Mouse (Mus musculus) heart, embryonic 10.5 days (tissue): ENCODE data around the gene Ggps1. TPM values are rescaled to one million over a fixed set of nuclear protein-coding genes. Genes with fewer than 3 reads are reported as not detected.
"Not testable (repeated sequence)": the region's sequence is repeated elsewhere in the genome, so short reads cannot be mapped to it uniquely, and the experiment has no call there.

Experiments
- DNase-seq: peaks from one replicate; pipeline ENCODE4 v3.0.0-alpha.2; 2017; ENCODE audit warnings: low spot score
- H3K27ac ChIP-seq: fragments of 300-500 bp; sonication (generic); 2 replicates; pipeline ENCODE4 v1.5.1; 2016; ENCODE audit warnings: mild to moderate bottlenecking
- H3K27me3 ChIP-seq: fragments of 300-500 bp; sonication (generic); 2 replicates; pipeline ENCODE4 v1.6.1; 2016; ENCODE audit warnings: mild to moderate bottlenecking; ENCODE audit not compliant: poor library complexity, insufficient read depth, severe bottlenecking
- H3K36me3 ChIP-seq: fragments of 300-500 bp; sonication (generic); 2 replicates; pipeline ENCODE4 v1.6.1; 2016; ENCODE audit warnings: mild to moderate bottlenecking, moderate library complexity
- H3K4me1 ChIP-seq: fragments of 300-500 bp; sonication (generic); 2 replicates; pipeline ENCODE4 v1.6.1; 2016; ENCODE audit warnings: mild to moderate bottlenecking
- H3K4me3 ChIP-seq: fragments of 300-500 bp; sonication (generic); 2 replicates; pipeline ENCODE4 v1.5.1; 2016; ENCODE audit warnings: mild to moderate bottlenecking, moderate library complexity
- H3K9me3 ChIP-seq: fragments of 300-500 bp; sonication (generic); 2 replicates; pipeline ENCODE4 v1.6.1; 2016; ENCODE audit warnings: mild to moderate bottlenecking, moderate library complexity
- WGBS: fragments of 180-500 bp; shearing (Covaris S2); methylation state at CpG from one replicate; pipeline ENCODE4 v1.1.7; 2016; 5-methylcytosine and 5-hydroxymethylcytosine counted together
- polyA plus RNA-seq: library from polyadenylated mRNA; unstranded; fragments of >200 nt; fragmentation: Nextera tagmentation; extraction: Ambion mirVana; gene quantifications from 2 replicates; pipeline ENCODE4 v1.2.1, GENCODE M21; 2016

Gene Ggps1
- polyA plus RNA-seq, 1 experiment from 2014 or later, result 46.2 TPM

DNA sequence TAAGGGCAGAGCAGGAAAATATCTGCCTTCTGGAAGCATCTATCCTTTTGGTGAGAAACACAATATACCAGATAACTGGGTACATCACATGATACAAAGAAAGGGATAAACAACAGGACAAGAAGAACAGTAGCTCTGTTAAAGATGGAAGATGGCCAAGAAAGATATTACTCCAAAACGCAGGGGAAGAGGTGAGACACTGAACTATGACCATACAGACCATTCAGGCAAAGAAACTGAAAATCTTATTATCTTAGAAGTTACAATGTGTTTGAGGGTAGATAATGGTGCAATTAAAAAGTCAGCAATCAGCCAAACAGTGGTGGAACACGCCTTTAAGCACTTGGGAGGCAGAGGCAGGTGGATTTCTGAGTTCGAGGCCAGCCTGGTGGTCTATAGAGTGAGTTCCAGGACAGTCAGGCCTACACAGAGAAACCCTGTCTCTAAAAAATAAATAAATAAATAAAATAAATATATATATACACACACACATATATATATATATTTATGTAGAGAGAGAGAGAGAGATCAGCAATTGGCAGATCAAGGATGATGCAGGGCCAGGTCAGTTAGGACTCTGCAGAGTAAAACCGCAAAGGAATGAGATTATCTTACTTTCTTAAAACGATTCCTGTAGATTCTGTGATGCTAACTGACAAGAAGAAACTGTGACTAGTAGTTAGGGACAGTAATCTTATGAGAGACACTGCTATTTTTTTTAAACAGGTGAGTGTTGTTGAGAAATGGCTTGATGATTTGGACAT is 29.8 kb downstream of the Ggps1 start:
- H3K27ac ChIP-seq, result no peak overlapping the region
- no peak overlapping the region for H3K4me3 ChIP-seq
- DNase-seq, result no peak
- no peaks in the 10 kb centered on the region for H3K9me3 ChIP-seq
- H3K4me1 ChIP-seq, result peaks cover under 1% of the 10 kb centered on the region
- H3K36me3 ChIP-seq, result peaks cover 8% of the 10 kb centered on the region; the same call in 1 of the 2 replicates
- no peaks in the 10 kb centered on the region for H3K27me3 ChIP-seq
- WGBS, result 84% methylated on average over 5 of the region's 5 CpGs

GRCm38 (mm10) chr13:14026154-14026820 is 37.0 kb downstream of the Ggps1 start:
- H3K4me1 ChIP-seq, result no peaks in the 10 kb centered on the region
- no peaks in the 10 kb centered on the region for H3K27me3 ChIP-seq
- no peak overlapping the region for H3K27ac ChIP-seq
- WGBS, result 93% methylated on average over 6 of the region's 6 CpGs
- DNase-seq, result no peak
- no peaks in the 10 kb centered on the region for H3K9me3 ChIP-seq
- H3K4me3 ChIP-seq, result no peak overlapping the region
- peaks cover 29% of the 10 kb centered on the region for H3K36me3 ChIP-seq

GRCm38 (mm10) chr13:14025554-14025953 is 37.7 kb downstream of the Ggps1 start:
- no peaks in the 10 kb centered on the region for H3K27me3 ChIP-seq
- H3K9me3 ChIP-seq, result no peaks in the 10 kb centered on the region
- no peak overlapping the region for H3K27ac ChIP-seq
- no peak for DNase-seq
- peaks cover 27% of the 10 kb centered on the region for H3K36me3 ChIP-seq
- H3K4me1 ChIP-seq, result no peaks in the 10 kb centered on the region
- 89% methylated on average over 6 of the region's 6 CpGs for WGBS
- no peak overlapping the region for H3K4me3 ChIP-seq

- H3K27ac ChIP-seq, H3K4me3 ChIP-seq, H3K27me3 ChIP-seq, H3K9me3 ChIP-seq, DNase-seq, H3K4me1 ChIP-seq: not testable (repeated sequence)
- 39% methylated on average over 12 of the region's 12 CpGs for WGBS
- H3K36me3 ChIP-seq, result peaks cover 30% of the 10 kb centered on the region
These were observed 41.9 kb downstream of the Ggps1 start for GRCm38 (mm10) chr13:14021417-14021816.

GRCm38 (mm10) chr13:14018852-14019251 is 44.4 kb downstream of the Ggps1 start:
- peaks cover 35% of the 10 kb centered on the region for H3K36me3 ChIP-seq
- DNase-seq, result no peak
- H3K4me1 ChIP-seq, result no peaks in the 10 kb centered on the region
- no peak overlapping the region for H3K27ac ChIP-seq
- no peaks in the 10 kb centered on the region for H3K27me3 ChIP-seq
- H3K4me3 ChIP-seq, result no peak overlapping the region
- WGBS, result 90% methylated on average over 3 of the region's 3 CpGs
- H3K9me3 ChIP-seq, result no peaks in the 10 kb centered on the region

GRCm38 (mm10) chr13:14018283-14018682 is 45.0 kb downstream of the Ggps1 start:
- H3K4me1 ChIP-seq, result no peaks in the 10 kb centered on the region
- no peak overlapping the region for H3K27ac ChIP-seq
- no peaks in the 10 kb centered on the region for H3K9me3 ChIP-seq
- peaks cover 40% of the 10 kb centered on the region for H3K36me3 ChIP-seq
- no peak for DNase-seq
- no peaks in the 10 kb centered on the region for H3K27me3 ChIP-seq
- no peak overlapping the region for H3K4me3 ChIP-seq

DNA sequence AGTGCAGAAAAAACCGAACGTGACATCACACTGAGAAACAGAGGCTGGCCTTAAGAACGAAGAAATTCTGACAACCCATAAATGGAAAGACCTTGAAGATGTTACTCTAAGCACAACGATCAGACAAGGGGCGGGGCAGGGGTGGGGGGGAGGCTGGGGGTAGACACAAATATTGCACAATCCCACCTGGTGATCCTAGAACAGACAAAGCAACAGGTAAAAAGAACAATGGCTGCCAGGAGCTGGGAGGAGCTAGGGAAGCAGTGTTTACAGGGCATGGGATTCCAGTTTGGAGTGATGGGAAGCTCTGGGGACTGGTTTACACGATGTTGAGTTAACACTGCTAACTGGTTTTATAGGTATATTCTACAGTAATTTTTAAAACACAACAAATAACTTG is 47.7 kb downstream of the Ggps1 start:
- Histone ChIP-seq H3K9me3 (no peaks in the 10 kb centered on the region), H3K4me1 (no peaks in the 10 kb centered on the region), H3K27ac (no peak overlapping the region), H3K4me3 (no peak overlapping the region), H3K27me3 (no peaks in the 10 kb centered on the region), H3K36me3 (peaks cover 60% of the 10 kb centered on the region)
- DNase-seq, result no peak
- 94% methylated on average over 6 of the region's 6 CpGs for WGBS

DNA sequence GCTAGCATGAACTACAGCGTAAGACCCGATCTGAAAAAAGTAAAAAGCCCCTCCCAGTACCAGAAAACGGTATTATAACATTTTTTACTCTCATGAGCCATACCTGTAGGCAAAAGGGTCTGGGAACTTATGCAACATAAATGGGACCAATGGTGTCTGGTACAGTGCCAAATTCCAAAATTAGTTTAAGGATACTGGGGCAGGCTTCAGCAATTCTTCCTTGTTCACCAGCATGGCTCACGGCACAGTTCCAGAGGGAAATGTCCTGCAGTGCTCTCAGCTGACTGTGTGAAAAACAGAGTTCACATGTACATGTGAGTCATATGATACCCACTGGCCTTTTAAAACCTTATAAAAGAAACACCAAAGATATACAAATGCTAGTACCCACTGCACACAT is 48.7 kb downstream of the Ggps1 start:
- H3K27ac ChIP-seq, result no peak overlapping the region
- WGBS, result 90% methylated on average over 4 of the region's 4 CpGs
- no peaks in the 10 kb centered on the region for H3K4me1 ChIP-seq
- peaks cover 56% of the 10 kb centered on the region for H3K36me3 ChIP-seq
- H3K27me3 ChIP-seq, result no peaks in the 10 kb centered on the region
- no peak overlapping the region for H3K4me3 ChIP-seq
- DNase-seq, result no peak
- H3K9me3 ChIP-seq, result no peaks in the 10 kb centered on the region

DNA sequence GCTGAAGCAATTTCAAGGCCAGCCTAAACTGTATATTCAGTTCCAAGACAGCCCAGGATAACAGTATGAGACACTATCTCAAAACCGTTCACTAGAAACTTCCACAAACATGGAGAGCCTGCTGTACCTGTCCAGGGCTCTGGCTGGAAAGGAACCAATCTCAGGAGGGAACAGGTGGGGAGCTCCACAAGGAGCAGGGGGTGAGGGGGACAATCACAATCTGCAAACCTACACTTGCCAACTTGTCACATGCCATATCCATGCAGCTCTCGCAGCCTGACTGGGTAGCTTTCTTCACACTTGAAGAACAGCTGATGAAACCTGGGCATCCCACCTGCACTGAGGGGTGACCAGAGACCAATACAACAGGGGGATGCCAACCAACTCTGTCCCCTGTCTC is 49.3 kb downstream of the Ggps1 start:
- no peak for DNase-seq
- WGBS, result 96% methylated on average over 2 of the region's 2 CpGs
- Histone ChIP-seq H3K4me3 (no peak overlapping the region), H3K9me3 (no peaks in the 10 kb centered on the region), H3K27me3 (no peaks in the 10 kb centered on the region), H3K27ac (no peak overlapping the region), H3K4me1 (no peaks in the 10 kb centered on the region), H3K36me3 (peaks cover 56% of the 10 kb centered on the region)

- Histone ChIP-seq H3K36me3 (peaks cover 48% of the 10 kb centered on the region), H3K9me3 (no peaks in the 10 kb centered on the region), H3K4me1 (no peaks in the 10 kb centered on the region), H3K27ac (no peak overlapping the region), H3K4me3 (no peak overlapping the region), H3K27me3 (no peaks in the 10 kb centered on the region)
- WGBS, result 92% methylated on average over 4 of the region's 4 CpGs
- no peak for DNase-seq
These were observed 51.8 kb downstream of the Ggps1 start for GRCm38 (mm10) chr13:14011454-14011995.

DNA sequence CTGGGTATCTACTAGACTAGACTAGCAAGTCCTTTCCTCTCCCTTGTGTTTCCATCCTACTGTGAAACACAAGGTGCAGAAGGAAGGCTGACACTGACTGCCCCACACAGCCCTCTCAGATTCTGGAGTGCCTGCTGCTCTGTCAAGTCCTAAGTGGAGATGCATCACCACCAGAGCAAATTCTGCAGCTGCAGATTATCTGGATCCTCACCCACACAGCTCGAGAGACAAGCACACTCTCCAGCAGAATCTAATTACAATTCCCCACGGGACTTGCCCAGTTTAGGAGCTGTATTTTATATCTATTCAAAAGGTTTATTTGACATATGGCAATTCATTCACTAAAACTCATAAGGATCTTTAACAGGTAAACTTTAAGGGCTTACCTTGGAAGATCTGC is 57.2 kb downstream of the Ggps1 start:
- Histone ChIP-seq H3K4me1 (no peaks in the 10 kb centered on the region), H3K4me3 (no peak overlapping the region), H3K36me3 (peaks cover 61% of the 10 kb centered on the region), H3K9me3 (no peaks in the 10 kb centered on the region), H3K27ac (no peak overlapping the region), H3K27me3 (no peaks in the 10 kb centered on the region)
- 71% methylated on average over 2 of the region's 2 CpGs for WGBS
- DNase-seq, result no peak

DNA sequence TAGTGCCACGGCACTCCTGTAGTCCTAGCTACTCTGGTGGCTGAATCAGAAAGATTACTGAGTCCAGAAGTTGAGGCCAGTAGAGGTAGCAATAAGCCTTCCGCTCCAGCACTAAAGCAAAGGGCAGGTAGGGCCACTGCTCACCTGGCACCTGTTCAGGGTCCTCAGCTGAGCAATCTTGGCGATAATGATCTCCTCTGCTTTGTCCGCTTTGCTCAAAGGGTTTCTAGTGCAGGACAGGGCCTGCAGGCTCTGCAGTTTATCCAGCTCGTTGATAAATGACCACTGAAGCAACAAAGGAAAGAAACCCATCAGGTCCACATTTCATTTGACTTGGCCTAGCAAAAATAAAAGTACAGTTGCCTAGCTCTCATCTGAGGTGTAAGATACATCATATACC is 58.3 kb downstream of the Ggps1 start:
- H3K4me3 ChIP-seq, result no peak overlapping the region
- no peaks in the 10 kb centered on the region for H3K27me3 ChIP-seq
- H3K4me1 ChIP-seq, result no peaks in the 10 kb centered on the region
- 90% methylated on average over 5 of the region's 5 CpGs for WGBS
- H3K36me3 ChIP-seq, result peaks cover 69% of the 10 kb centered on the region
- no peaks in the 10 kb centered on the region for H3K9me3 ChIP-seq
- no peak for DNase-seq
- no peak overlapping the region for H3K27ac ChIP-seq

DNA sequence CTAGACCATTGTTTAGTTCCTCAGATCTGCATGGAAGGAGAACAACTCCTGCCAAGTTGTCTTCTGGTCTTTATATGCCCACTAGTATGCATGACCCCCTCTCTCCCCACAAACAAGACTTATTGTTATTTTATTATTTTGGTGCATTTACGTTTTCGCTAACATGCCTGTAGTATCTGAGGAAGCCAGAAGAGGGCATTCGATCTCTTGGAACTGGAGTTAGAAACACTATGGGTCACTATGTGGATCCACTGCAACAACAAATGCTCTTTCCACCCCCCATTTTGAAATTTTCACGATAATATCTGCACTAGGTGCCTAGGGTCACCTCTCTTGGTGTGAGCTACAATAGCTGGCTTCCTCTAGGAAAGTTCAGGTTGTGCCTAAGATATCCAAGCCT is 59.2 kb downstream of the Ggps1 start:
- WGBS, result 72% methylated on average over 4 of the region's 4 CpGs
- Histone ChIP-seq H3K4me1 (no peaks in the 10 kb centered on the region), H3K9me3 (no peaks in the 10 kb centered on the region), H3K36me3 (peaks cover 73% of the 10 kb centered on the region), H3K4me3 (no peak overlapping the region), H3K27ac (no peak overlapping the region), H3K27me3 (no peaks in the 10 kb centered on the region)
- DNase-seq, result no peak
